Mouse (Mus musculus) gastrocnemius, adult 2 months (tissue): ENCODE results near the gene Otx1. TPM values are rescaled to one million over a fixed set of nuclear protein-coding genes. Genes with fewer than 3 reads are reported as not detected.
A peak's percentile ranks its signal among the peaks of the same experiment; 100 is the strongest.

Experiments
- DNase-seq: peaks from one replicate; pipeline ENCODE4 v3.0.0; 2022
- H3K27ac ChIP-seq: fragments of 200-600 bp; 2 replicates; pipeline ENCODE4 v1.8.1; 2022; ENCODE audit warnings: mild to moderate bottlenecking
- H3K4me3 ChIP-seq: fragments of 200-600 bp; 2 replicates; pipeline ENCODE4 v1.8.1; 2022; ENCODE audit warnings: mild to moderate bottlenecking, moderate library complexity
- CTCF ChIP-seq: fragments of 200-600 bp; IDR thresholded peaks from 2 replicates; pipeline ENCODE4 v1.8.1; 2022; ENCODE audit warnings: antibody characterized with exemption, mild to moderate bottlenecking, moderate library complexity
- intact Hi-C: fragments of 180-260 bp; cut with DNase I; formaldehyde crosslinking; loops from one replicate; pipeline ENCODE4 v1.15.1; 2025
- total RNA-seq, 2 experiments: library from RNA; stranded (reverse); gene quantifications; 2 replicates each; pipeline ENCODE4 v1.2.3; 2021

Gene Otx1
- total RNA-seq, 2 experiments from 2014 or later: not detected

DNA sequence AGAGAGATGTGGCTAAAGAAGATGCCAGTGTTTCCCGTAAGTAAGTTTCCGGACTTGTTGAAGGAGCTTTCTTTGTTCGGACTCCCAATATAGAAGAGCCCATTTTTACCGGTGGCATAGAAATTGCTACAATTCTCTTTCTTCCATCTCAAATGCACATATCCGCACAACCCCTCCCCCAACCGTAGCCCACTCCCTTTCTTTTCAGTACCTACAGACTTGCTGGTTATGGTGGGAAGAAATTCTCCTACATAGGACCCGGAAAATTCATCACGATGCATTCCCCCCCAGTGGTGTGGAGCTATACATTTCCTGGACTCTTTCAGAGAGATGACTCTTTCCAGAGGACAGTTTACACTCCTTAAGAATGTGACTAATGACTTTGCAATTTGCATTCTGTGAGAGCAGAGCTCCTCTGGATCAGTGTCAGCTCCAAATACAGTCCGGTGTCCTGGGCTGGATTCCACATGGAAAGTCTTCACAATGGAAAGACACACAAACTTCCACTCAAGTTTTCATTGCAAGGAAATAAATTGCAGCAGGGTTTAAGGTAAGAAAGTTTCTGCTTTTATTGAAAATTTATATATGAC lies 2.7 kb upstream of the Otx1 start:
- DNase-seq: no peak
- intact Hi-C loops: no loop called here
- no peak for TF ChIP-seq CTCF
- no peak overlapping the region for H3K27ac ChIP-seq
- H3K4me3 ChIP-seq: no peak overlapping the region

DNA sequence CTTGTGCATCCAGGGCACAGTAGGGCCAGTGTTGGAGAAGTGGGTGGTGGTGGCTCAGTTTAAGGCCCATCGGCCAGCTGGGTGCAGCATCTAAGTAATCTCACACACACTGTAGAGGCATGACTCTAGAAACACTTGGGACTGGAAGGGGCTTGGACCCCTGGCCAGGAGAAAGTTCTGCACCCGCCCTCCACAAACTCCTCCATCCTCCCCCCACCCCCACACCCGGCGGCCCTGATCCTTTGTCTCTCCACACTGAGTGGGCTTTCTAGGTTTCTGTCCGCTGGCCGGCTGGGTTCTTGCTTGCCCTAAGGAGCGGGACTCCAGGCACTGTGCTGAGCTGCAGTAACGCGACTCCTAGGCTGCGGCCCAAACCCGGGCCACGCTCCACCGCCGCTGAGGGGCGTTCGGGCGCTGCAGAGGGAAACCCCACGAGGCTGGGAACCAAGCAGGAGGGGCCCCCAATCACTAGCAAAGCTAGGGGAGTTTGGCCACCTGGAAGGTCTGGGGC lies 1.7 kb upstream of the Otx1 start:
- Histone ChIP-seq H3K27ac (no peak overlapping the region), H3K4me3 (no peak overlapping the region)
- intact Hi-C loops: loop anchor here (5.0 kb wide), 1 partner anchor 203 kb away; no protein-coding TSS in a partner anchor
- DNase-seq: peak; percentile 34
- TF ChIP-seq CTCF: no peak

DNA sequence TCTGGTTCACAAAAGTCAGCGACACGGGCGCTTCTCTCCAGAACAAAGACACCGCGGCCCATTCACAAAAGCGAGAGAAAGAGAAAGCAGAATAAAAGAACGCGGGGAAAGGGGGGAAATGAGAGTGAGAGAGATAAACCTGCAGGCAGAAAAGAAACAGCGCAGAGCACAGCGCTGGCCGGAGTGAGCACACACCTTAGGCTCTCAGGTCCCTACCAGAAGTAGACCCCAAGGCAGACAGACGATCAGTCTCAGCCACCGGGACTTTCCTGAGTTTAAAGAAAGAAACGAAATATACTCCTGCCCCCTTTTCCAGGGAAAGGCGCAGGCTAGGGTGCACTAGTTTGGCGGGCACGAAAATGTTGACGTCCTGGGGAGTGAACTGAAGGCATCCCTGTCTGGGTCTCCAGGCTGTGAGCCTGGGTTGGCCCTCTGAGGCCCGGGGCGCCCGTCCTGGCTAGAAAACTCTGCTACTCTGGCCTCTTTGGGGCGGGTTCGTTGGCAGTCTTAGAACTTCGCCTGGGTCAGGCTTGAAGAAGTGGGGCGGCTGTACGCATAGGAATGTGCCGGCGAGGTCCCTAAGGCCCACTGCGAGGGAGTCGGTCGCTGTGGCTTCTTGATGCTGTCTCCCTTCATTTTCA lies 764 bp upstream of the Otx1 start:
- no peak for TF ChIP-seq CTCF
- Histone ChIP-seq H3K4me3 (peak overlapping the region; percentile 86), H3K27ac (no peak overlapping the region)
- intact Hi-C loops: loop anchor here (5.0 kb wide), 1 partner anchor 204 kb away; no protein-coding TSS in a partner anchor
- DNase-seq: peak; percentile 24

DNA sequence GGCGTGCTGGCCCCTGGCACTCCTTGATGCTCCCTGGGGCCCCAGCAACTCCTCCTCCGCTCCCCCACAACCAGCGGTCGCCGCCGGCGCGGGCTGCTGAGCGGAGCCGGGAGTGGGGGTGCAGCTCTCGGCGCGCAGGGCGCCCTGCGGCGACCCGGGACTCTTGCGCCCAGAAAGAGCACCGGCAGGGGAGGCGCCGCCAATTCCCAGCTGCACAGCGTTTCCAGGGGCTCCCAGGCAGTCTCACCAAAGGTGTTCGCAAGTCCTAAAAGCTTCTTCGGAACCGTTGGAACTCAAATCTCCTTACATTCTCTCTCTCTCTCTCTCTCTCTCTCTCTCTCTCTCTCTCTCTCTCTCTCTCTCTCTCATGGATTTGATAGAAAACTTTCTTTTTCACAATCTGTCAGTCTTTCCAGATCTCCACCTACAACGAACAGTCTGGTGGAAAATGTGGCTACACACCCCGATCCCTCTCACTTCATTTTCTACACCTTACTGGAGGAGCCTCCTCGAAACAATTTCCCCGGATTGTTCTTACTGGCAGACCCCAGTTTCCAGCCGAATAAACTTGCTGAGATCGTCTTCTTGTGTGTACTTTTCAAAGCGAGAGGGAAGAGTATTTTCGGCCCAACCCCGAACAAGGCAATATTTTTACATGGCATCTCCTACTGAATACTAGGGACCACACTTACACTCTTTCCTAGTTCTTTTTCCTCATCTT lies 475 bp downstream of the Otx1 start:
- intact Hi-C loops: loop anchor here (5.0 kb wide), 1 partner anchor 205 kb away; no protein-coding TSS in a partner anchor
- DNase-seq: no peak
- Histone ChIP-seq H3K4me3 (peak overlapping the region; percentile 86), H3K27ac (no peak overlapping the region)
- TF ChIP-seq CTCF: no peak

DNA sequence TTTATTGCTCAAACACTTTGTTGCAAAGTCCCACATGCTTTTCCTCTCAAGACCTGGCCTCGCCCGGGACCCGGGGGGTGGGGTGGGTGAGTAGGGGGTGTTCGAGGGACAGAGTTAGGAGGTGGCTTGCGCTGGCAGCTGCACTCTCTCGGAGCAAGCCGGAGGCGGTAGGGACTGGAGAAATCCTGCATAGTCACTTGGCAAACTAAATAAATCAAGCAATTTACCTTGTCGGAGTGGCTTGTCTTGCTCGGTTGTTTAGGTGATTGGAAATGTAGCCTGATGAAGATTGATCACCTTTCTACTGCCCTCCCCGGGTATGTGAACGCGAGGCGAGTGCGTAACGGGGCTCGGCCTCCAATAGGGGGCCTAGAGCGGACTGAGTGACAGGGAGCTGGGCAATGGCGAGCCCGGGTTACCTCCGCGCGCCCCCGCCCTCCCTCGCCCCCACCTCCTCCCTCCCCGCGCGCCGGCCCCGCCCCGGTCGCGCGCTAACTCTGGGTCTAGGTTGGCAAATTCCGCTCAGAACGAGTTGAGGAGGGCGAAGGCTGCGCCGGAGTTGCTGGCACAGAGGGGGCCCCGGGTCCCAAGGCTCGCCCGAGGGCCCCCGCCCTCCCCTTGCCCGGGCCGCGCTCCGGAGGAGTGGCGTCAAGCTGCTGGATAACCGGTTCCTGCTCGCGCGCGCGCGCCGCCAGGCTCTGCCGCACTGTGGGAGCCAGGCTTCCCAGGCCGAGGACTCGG lies 1.2 kb downstream of the Otx1 start:
- Histone ChIP-seq H3K27ac (no peak overlapping the region), H3K4me3 (peak overlapping the region; percentile 86)
- intact Hi-C loops: loop anchor here (5.0 kb wide), 1 partner anchor 206 kb away; no protein-coding TSS in a partner anchor
- DNase-seq: peak; percentile 73
- no peak for TF ChIP-seq CTCF

DNA sequence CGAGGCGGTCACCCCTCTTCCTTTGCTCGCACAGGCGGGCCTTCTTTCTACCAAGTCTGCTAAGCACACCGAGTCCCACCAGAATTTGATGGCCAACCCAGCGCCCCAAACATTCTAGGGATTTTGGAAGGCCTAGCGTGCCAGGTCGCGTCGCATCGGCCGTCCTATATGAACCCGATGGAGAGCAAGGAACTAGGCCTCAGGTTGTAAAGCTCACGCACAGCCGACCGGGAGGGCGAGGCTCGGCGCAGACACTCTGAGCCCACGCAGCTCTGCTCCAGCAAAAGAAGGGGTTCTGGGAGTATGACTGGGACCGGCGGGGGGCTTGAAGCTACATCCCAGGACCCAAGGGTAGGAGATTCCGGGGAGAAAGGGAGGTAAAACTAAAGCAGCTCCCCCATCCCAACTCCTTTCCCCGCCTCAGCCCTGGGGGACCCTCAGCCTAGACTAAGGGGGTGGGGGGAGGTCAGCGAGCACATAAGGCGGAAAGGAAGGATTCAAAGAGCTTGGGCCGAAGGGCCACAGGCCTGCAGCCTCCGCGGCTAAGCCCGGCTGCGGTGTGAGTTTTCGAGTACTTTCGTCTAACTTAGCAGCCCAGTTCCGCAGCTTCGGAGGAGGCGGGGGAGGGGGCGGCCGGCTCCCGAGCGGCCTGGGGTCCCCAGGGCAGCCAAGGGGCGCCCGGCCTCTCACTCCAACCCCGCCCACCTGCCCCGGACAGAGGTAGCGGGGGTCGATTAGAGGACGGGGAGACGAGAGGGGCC lies 2.2 kb downstream of the Otx1 start:
- intact Hi-C loops: loop anchor here (5.0 kb wide), 1 partner anchor 207 kb away; no protein-coding TSS in a partner anchor
- Histone ChIP-seq H3K4me3 (peak overlapping the region; percentile 86), H3K27ac (no peak overlapping the region)
- TF ChIP-seq CTCF: no peak
- no peak for DNase-seq

DNA sequence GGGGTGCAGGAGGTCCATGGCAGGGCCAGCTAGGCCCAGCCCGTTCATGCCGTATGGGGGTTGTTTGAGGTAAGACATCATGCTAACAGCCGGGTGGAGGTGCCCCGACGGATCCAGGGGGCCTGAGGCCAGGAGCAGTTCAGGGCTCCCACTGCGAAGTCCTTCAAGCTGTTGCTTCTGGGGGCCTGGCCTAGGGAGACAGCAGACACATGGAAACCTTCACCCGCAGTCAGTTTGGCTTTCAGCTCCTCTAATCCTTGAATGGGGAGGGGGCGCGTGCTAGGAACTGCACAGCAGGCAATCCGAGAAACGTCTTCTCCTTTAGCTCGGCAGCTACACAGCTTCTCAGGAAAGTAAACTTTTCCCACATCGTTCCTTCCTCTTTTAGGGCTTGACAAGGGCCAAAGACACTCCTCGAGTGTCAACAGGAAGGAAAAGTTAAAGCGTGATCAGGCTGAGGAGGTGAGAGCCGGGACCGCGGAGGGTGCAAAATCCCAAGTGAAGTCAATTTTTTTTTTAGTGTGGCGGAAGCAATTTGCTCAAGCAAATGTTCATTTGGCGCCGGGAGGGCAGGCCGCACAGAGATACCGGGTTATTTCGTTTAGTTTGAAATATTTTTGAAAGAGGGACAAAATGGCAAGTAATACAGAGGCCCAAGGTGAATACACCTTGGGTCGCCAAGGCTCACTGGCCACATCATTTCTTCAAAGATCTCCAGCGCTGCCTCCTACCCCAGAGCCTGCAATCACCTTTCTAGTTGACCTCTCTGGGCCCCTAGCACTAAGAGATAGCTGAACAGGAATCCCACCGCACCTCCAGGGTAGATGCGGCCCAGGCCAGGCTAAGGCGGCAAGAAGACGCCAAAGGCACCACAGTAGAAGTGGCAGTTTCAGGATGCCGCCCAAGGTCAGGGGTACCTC lies 3.0 kb downstream of the Otx1 start:
- Histone ChIP-seq H3K27ac (no peak overlapping the region), H3K4me3 (no peak overlapping the region)
- TF ChIP-seq CTCF: no peak
- peak; percentile 21 for DNase-seq
- intact Hi-C loops: loop anchor here (5.0 kb wide), 1 partner anchor 208 kb away; no protein-coding TSS in a partner anchor

DNA sequence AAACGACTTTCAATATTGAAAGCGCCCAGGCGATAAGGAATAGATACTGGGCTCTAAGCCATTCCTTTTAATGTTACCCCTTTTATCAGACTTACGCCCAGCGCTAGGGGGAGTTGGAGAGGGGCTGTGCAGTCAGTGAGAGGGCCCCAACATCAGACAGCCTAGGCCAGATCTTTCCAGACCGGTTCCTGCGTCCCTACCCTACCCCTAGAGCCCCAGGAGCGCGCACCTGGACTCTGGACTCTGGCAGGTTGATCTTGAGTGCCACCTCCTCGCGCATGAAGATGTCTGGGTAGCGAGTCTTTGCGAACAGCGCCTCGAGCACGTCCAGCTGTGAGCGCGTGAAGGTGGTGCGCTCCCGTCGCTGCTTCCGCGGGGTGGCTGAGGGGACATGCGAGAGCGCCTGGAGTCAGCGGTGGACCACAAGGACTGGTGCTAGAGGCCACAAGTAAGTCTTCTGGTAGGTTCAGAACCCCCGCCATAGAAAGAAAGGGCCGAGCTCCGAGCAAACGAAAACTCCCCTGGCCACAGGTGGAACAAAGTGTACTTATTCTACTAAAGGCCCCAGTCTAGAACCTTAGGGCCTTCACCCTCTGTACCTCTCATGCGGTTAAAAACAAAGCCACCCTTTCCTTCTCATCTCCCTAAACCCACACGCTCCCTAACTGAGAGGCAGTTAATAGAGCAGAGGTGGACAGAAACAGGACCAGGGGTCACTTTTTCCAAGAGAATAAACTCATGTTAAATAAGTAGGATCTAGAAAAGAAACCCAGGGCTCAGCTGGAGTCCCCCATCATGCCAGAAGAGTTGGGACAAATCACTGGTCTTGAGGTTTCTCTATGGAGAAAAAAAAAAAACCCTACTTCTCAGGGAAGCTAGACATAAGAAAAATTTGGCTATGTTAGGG lies 4.3 kb downstream of the Otx1 start:
- Histone ChIP-seq H3K4me3 (no peak overlapping the region), H3K27ac (no peak overlapping the region)
- intact Hi-C loops: no loop called here
- no peak for DNase-seq
- no peak for TF ChIP-seq CTCF

DNA sequence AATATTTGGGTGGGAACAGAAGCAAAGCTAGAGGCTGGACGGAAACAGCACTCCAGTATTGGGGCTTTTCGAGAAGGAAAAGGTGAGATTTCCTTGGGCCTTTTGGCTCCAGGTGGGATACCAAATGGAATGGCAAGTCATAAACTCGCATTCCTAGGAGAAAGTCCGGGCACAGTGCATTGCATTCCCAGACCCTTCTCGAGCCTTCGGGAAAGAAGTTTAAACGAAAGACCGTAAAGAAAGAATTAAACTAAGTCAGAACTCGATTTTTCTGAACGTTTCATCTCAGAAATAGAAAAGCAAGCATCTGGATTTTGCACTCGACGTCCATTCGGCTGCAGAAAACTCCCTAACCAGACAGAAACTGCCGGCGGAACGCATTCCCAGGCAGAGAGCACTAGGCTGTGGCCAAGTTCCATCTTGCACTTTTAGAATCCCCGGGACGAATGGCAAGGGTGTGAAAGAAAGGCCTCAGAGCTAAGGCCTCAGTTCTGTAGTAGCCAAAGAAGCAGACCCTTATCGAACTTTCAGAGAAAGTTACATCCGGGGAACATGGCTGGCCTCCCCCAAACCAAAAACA lies 5.0 kb downstream of the Otx1 start:
- intact Hi-C loops: no loop called here
- Histone ChIP-seq H3K27ac (no peak overlapping the region), H3K4me3 (no peak overlapping the region)
- TF ChIP-seq CTCF: no peak
- no peak for DNase-seq
